26 mouse cellular contexts compared by ENCODE assay signal in genomic region chr3:116165030-116165429, GRCm38 (mm10).
"Had no signal": no experiment of that assay in that cellular context is flagged by ENCODE, and none has a peak within 500 bp of the region (broad histone marks: within the 10 kb centered on the region; RNA-seq: fewer than 3 reads in every experiment).

No protein-coding gene starts in this region.

- H3K27ac ChIP-seq: embryonic facial prominence, embryonic 10.5 days; embryonic facial prominence, embryonic 12.5 days; embryonic facial prominence, embryonic 13.5 days; embryonic facial prominence, embryonic 15.5 days; forebrain, embryonic 10.5 days; forebrain, embryonic 12.5 days; forebrain, embryonic 13.5 days; forebrain, embryonic 15.5 days; gastrocnemius, adult 2 months; heart, adult 2 months had no signal

- ATAC-seq: forebrain, embryonic 13.5 days; forebrain, embryonic 14.5 days; forebrain, embryonic 15.5 days; forebrain, embryonic 16.5 days; forebrain, postnatal 0 days had no signal

- DNase-seq: cerebellum, adult 9-10 months; cerebellum, adult 9-11 months; cerebellum, postnatal 10 days; cerebellum, postnatal 14 days; cerebellum, postnatal 25 days; cerebellum, postnatal 36 days; embryo, embryonic 11 days; forebrain, postnatal 0 days; gastrocnemius, adult 2 months; gastrocnemius, postnatal 10 days; gastrocnemius, postnatal 14 days; gastrocnemius, postnatal 25 days; gastrocnemius, postnatal 36 days; heart, adult 18-20 months; heart, adult 2 months had no signal

- H3K4me3 ChIP-seq: embryonic facial prominence, embryonic 10.5 days; embryonic facial prominence, embryonic 12.5 days; embryonic facial prominence, embryonic 13.5 days; embryonic facial prominence, embryonic 15.5 days; erythroblast, embryonic 14.5 days; forebrain, embryonic 10.5 days; forebrain, embryonic 12.5 days; forebrain, embryonic 13.5 days; forebrain, embryonic 15.5 days; gastrocnemius, adult 2 months; heart, adult 2 months had no signal

- H3K4me1 ChIP-seq: embryonic facial prominence, embryonic 12.5 days; embryonic facial prominence, embryonic 13.5 days; embryonic facial prominence, embryonic 15.5 days; forebrain, embryonic 12.5 days; forebrain, embryonic 13.5 days; forebrain, embryonic 15.5 days had no signal

- H3K36me3 ChIP-seq: embryonic facial prominence, embryonic 10.5 days; embryonic facial prominence, embryonic 12.5 days; embryonic facial prominence, embryonic 13.5 days; embryonic facial prominence, embryonic 15.5 days; forebrain, embryonic 10.5 days; forebrain, embryonic 12.5 days; forebrain, embryonic 15.5 days had no signal

- H3K9me3 ChIP-seq: embryonic facial prominence, embryonic 10.5 days; embryonic facial prominence, embryonic 12.5 days; embryonic facial prominence, embryonic 13.5 days; embryonic facial prominence, embryonic 15.5 days; forebrain, embryonic 10.5 days; forebrain, embryonic 12.5 days; forebrain, embryonic 13.5 days; forebrain, embryonic 15.5 days had no signal

- H3K27me3 ChIP-seq: embryonic facial prominence, embryonic 12.5 days; embryonic facial prominence, embryonic 13.5 days; embryonic facial prominence, embryonic 15.5 days; forebrain, embryonic 12.5 days; forebrain, embryonic 13.5 days; forebrain, embryonic 15.5 days had no signal

- H3K4me2 ChIP-seq: embryonic facial prominence, embryonic 12.5 days; embryonic facial prominence, embryonic 13.5 days; embryonic facial prominence, embryonic 15.5 days; forebrain, embryonic 12.5 days; forebrain, embryonic 13.5 days; forebrain, embryonic 15.5 days had no signal

- H3K9ac ChIP-seq: embryonic facial prominence, embryonic 12.5 days; embryonic facial prominence, embryonic 13.5 days; embryonic facial prominence, embryonic 15.5 days; forebrain, embryonic 12.5 days; forebrain, embryonic 13.5 days; forebrain, embryonic 15.5 days; forebrain, postnatal 0 days had no signal
